Mouse (Mus musculus) heart, adult 2 months (tissue): ENCODE data around the gene Elovl5. TPM values are rescaled to one million over a fixed set of nuclear protein-coding genes. Genes with fewer than 3 reads are reported as not detected.
A peak's percentile ranks its signal among the peaks of the same experiment; 100 is the strongest.

Experiments used
- DNase-seq, 2 experiments: peaks; one replicate each; pipeline ENCODE4 v3.0.0; 2021
- H3K27ac ChIP-seq: fragments of 200-600 bp; 2 replicates; pipeline ENCODE4 v1.8.1; 2022
- H3K27me3 ChIP-seq: fragments of 200-500 bp; 2 replicates; pipeline ENCODE4 v1.6.1; 2012; ENCODE audit warnings: mild to moderate bottlenecking, low read length, inconsistent platforms, mixed read lengths; ENCODE audit not compliant: control insufficient read depth, insufficient read depth
- H3K36me3 ChIP-seq: fragments of 200-500 bp; 2 replicates; pipeline ENCODE4 v1.6.1; 2012; ENCODE audit warnings: low read length, inconsistent platforms; ENCODE audit not compliant: control insufficient read depth, insufficient read depth
- H3K4me1 ChIP-seq: fragments of 200-500 bp; 2 replicates; pipeline ENCODE4 v1.6.1; 2011; ENCODE audit warnings: low read length; ENCODE audit not compliant: control insufficient read depth, insufficient read depth
- H3K4me3 ChIP-seq: fragments of 200-600 bp; 2 replicates; pipeline ENCODE4 v1.8.1; 2022
- H3K79me2 ChIP-seq: fragments of 200-500 bp; replicated peaks from 2 replicates; pipeline ENCODE4 v1.6.1; 2012; ENCODE audit warnings: mild to moderate bottlenecking, inconsistent platforms, low read length, moderate library complexity, mixed read lengths; ENCODE audit not compliant: control insufficient read depth, insufficient read depth
- H3K9ac ChIP-seq: fragments of 200-500 bp; 2 replicates; pipeline ENCODE4 v1.6.1; 2012; ENCODE audit warnings: low read depth, mild to moderate bottlenecking, control low read depth, inconsistent platforms, low read length, mixed read lengths
- CTCF ChIP-seq: fragments of 200-600 bp; IDR thresholded peaks from 2 replicates; pipeline ENCODE4 v1.8.1; 2022; ENCODE audit warnings: antibody characterized with exemption, mild to moderate bottlenecking, moderate library complexity
- EP300 ChIP-seq: fragments of 200-500 bp; IDR thresholded peaks from 2 replicates; pipeline ENCODE4 v1.6.1; 2011; ENCODE audit warnings: low read depth, low read length, control low read depth; ENCODE audit not compliant: insufficient read depth
- POLR2A ChIP-seq: fragments of 200-500 bp; IDR thresholded peaks from 2 replicates; pipeline ENCODE4 v1.6.1; 2011; ENCODE audit warnings: mild to moderate bottlenecking, low read depth, low read length, control low read depth; ENCODE audit not compliant: insufficient read depth
- WGBS: fragments of 180-500 bp; shearing (Covaris S2); methylation state at CpG from one replicate; pipeline ENCODE4 v1.1.7; 2018; 5-methylcytosine and 5-hydroxymethylcytosine counted together
- intact Hi-C: fragments of 180-260 bp; cut with DNase I; formaldehyde crosslinking; loops from one replicate; pipeline ENCODE4 v1.15.1; 2025
- polyA plus RNA-seq: library from polyadenylated mRNA; depleted of rRNA; stranded (reverse); fragments of >200 nt; gene quantifications from 2 replicates; pipeline ENCODE4 v1.2.3, GENCODE M21; 2012
- total RNA-seq, 2 experiments: library from RNA; stranded (reverse); gene quantifications; 2 replicates each; pipeline ENCODE4 v1.2.3; 2021

Elovl5 gene
- total and polyA plus RNA-seq, 3 experiments = 34.0 to 37.5 (median 35.9) TPM

DNA sequence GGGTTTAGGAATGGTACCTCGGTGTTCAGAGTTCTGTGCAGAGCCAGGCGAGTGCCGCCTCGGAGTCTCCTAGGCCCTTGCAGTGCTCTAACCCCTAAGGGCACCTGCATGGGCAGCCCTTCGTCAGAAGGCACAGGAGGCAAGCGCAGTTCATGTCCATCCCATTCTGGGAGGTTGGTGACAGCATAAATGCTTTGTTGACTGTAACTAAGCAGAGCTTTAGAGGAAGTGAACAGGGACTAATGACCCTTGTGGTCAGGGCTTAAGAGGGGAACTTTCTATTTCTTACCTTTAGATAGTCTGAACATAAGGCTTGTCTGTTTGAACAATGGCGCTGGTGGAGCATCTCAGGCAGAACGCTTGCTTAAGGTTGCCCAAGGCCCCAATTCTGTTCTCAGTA is 6.6 kb downstream of the Elovl5 start:
- Histone ChIP-seq H3K79me2 (peaks cover 11% of the 10 kb centered on the region), H3K36me3 (peaks cover 3% of the 10 kb centered on the region; the same call in 1 of the 2 replicates), H3K27me3 (no peaks in the 10 kb centered on the region), H3K4me3 (no peak overlapping the region), H3K27ac (no peak overlapping the region), H3K9ac (no peak overlapping the region), H3K4me1 (peaks cover 36% of the 10 kb centered on the region)
- no peak for TF ChIP-seq EP300
- TF ChIP-seq POLR2A = no peak
- TF ChIP-seq CTCF = no peak
- intact Hi-C loops = no loop called here
- 85% methylated on average over 8 of the region's 8 CpGs for WGBS
- no peak for DNase-seq

DNA sequence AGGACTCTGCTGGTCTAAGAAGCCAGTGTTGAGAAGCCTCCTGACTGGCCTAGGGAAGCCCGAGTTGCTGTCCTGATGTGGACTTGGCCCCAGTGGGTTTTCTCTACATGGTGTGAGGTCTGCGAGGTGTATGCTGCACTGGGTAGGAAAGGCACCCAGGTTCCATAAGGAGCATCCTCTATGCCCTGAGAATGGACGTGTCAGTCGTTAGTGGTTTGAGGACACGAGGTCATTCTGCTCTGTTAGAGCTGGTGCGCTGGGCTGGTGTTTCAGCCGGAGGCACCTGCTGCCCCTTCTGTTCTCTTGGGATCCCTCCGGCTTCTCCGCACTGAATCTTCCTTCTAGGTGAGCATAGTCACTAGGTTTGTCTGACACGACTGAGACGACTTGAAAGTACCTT is 7.0 kb downstream of the Elovl5 start:
- Histone ChIP-seq H3K9ac (no peak overlapping the region), H3K79me2 (peaks cover 11% of the 10 kb centered on the region), H3K36me3 (peaks cover 3% of the 10 kb centered on the region; the same call in 1 of the 2 replicates), H3K27ac (no peak overlapping the region), H3K4me3 (no peak overlapping the region), H3K27me3 (no peaks in the 10 kb centered on the region), H3K4me1 (peaks cover 36% of the 10 kb centered on the region)
- TF ChIP-seq EP300 (no peak), CTCF (no peak), POLR2A (no peak)
- 72% methylated on average over 11 of the region's 11 CpGs for WGBS
- no peak for DNase-seq
- intact Hi-C loops = no loop called here

DNA sequence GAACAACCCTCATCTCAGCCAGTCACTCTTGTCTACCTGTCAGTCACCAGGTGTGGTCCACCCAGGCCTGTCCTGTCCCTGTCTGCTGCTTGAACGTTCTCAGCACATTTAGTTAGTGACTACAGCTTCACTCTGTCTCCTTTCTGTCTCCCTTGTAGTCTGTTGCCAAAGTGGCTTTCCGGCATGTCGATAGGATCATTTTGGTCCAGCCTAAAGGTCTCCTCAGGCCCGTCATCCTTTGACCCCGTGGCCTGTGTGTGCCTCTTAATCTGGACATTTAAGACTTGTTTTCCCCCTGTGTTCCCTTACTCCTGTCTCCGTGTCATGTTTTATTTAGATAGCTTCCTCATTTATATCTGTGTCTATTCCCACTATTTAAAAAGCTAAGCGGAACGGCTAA is 9.0 kb downstream of the Elovl5 start:
- Histone ChIP-seq H3K36me3 (no peaks in the 10 kb centered on the region), H3K4me3 (no peak overlapping the region), H3K27me3 (no peaks in the 10 kb centered on the region), H3K4me1 (peaks cover 45% of the 10 kb centered on the region), H3K27ac (no peak overlapping the region), H3K9ac (no peak overlapping the region), H3K79me2 (peaks cover 13% of the 10 kb centered on the region)
- DNase-seq = no peak
- TF ChIP-seq EP300 = no peak
- intact Hi-C loops = no loop called here
- WGBS = 61% methylated on average over 8 of the region's 8 CpGs

DNA sequence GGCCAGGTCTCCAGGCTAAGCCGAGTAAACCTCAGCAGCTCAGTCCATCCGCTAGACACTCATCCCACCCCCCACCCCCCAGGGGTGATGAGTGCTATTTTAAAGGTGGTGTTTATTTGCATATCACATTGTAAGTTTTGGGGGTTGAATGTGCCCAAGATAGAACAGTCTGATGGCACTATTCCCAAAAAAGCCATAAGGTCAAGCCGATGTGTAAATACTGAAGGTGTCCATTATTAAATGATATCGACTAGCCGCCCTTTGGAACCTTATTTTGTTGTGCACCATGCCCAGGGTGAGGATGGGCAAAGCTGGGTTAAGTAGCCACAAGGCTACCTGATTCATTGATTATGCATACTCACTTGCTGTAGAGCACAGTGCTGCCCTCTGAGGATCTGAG is 9.7 kb downstream of the Elovl5 start:
- Histone ChIP-seq H3K27me3 (no peaks in the 10 kb centered on the region), H3K36me3 (no peaks in the 10 kb centered on the region), H3K9ac (no peak overlapping the region), H3K79me2 (peaks cover 15% of the 10 kb centered on the region), H3K27ac (peak overlapping the region; percentile 26; the same call in 1 of the 2 replicates), H3K4me1 (peaks cover 47% of the 10 kb centered on the region), H3K4me3 (no peak overlapping the region)
- no peak for DNase-seq
- intact Hi-C loops = no loop called here
- TF ChIP-seq POLR2A (no peak), CTCF (no peak), EP300 (no peak)
- 69% methylated on average over 5 of the region's 5 CpGs for WGBS

DNA sequence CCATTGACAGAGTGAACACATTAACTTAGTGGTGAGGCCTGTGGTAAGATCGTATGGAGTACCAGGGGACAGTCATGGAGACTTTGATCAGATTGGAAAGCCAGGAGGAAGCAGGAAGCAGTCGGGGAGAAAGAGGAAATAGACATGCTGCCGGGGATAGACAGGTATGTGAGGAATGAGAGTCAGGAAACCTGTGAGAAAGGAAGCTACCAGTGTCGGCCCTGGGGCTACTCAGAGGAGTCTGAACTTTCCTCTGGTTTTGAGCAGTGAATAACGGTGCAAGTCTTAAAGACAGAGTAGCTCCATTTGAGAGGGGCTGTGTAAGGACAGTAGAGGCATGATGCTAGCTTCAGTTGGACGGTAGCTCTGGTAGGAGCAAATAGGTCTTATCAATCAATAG is 10.3 kb downstream of the Elovl5 start:
- WGBS = 34% methylated on average over 6 of the region's 6 CpGs
- intact Hi-C loops = no loop called here
- Histone ChIP-seq H3K4me1 (peaks cover 47% of the 10 kb centered on the region), H3K79me2 (peaks cover 15% of the 10 kb centered on the region), H3K27me3 (no peaks in the 10 kb centered on the region), H3K27ac (peak overlapping the region; percentile 38), H3K9ac (no peak overlapping the region), H3K4me3 (no peak overlapping the region), H3K36me3 (no peaks in the 10 kb centered on the region; the same call in 1 of the 2 replicates)
- TF ChIP-seq EP300 (no peak), POLR2A (no peak), CTCF (no peak)
- DNase-seq = no peak

DNA sequence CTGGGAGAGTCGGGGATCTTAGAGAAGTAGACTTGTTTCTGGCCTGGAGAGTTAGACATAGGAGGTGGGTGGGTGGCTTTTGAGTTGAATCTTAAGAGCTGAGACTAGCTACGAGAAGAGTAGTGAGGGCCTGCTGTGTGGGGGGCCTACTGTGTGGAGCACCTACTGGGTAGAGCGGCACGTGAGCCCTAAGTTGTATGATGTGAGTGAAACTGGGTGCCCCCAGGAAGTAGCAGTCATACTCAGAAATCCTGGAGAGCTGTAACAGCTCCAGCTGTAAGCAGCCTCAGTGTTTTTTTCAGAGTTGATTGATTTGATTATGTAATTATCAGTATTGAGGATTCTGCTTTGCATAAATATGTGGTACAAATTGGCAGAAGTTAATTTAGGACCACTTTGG is 11.6 kb downstream of the Elovl5 start:
- Histone ChIP-seq H3K27me3 (no peaks in the 10 kb centered on the region), H3K79me2 (peaks cover 14% of the 10 kb centered on the region), H3K36me3 (no peaks in the 10 kb centered on the region; the same call in 1 of the 2 replicates), H3K4me3 (no peak overlapping the region), H3K4me1 (peaks cover 43% of the 10 kb centered on the region), H3K27ac (no peak overlapping the region), H3K9ac (no peak overlapping the region)
- 78% methylated on average over 4 of the region's 4 CpGs for WGBS
- DNase-seq = no peak
- intact Hi-C loops = no loop called here
- TF ChIP-seq POLR2A (no peak), CTCF (no peak), EP300 (no peak)
